Mouse (Mus musculus): Measurements from ENCODE around the gene Ubr7. TPM values are rescaled to one million over a fixed set of nuclear protein-coding genes. Genes with fewer than 3 reads are reported as not detected.

Ubr7 gene
- polyA plus RNA-seq, 2 experiments = 39.9 to 48.2 TPM

- no peak overlapping the region for H3K4me3 ChIP-seq (replicated peaks; ENCODE audit: low read length)
- DNase-seq (ENCODE audit: low spot score) (peak; percentile 69), ATAC-seq (ENCODE audit: low FRiP score, low read depth) (no peak)
- H3K9me3 ChIP-seq (ENCODE audit: control insufficient read depth, low read length) = no peaks in the 10 kb centered on the region
- H3K9ac ChIP-seq (ENCODE audit: low read depth, low read length, severe bottlenecking) = no peak overlapping the region
- H3K27ac ChIP-seq (replicated peaks; ENCODE audit: low read depth, low read length) = no peak overlapping the region
- no peak for TF ChIP-seq POLR2A (IDR thresholded peaks at IDR 0.05; ENCODE audit: borderline replicate concordance, extremely low read depth, insufficient read depth, insufficient read length)
- 15% methylated on average over 4 of the region's 5 CpGs for WGBS
- H3K4me2 ChIP-seq (replicated peaks; ENCODE audit: low read depth, low read length, severe bottlenecking) = no peak overlapping the region
- peaks cover 16% of the 10 kb centered on the region for H3K4me1 ChIP-seq (ENCODE audit: control insufficient read depth, insufficient read depth, low read length)
- H3K36me3 ChIP-seq (ENCODE audit: control insufficient read depth, insufficient read depth, low read length) = no peaks in the 10 kb centered on the region
- H3K27me3 ChIP-seq (ENCODE audit: control insufficient read depth, insufficient read depth, low read length) = no peaks in the 10 kb centered on the region
These were observed 24.4 kb upstream of the Ubr7 start for GRCm38 (mm10) chr12:102733381-102733780.

GRCm38 (mm10) chr12:102739096-102739495 is 18.7 kb upstream of the Ubr7 start:
- no peak overlapping the region for H3K9ac ChIP-seq (ENCODE audit: low read depth, low read length, severe bottlenecking)
- H3K27ac ChIP-seq (replicated peaks; ENCODE audit: low read depth, low read length) = no peak overlapping the region
- WGBS = 76% methylated on average over 5 of the region's 5 CpGs
- peaks cover 6% of the 10 kb centered on the region; the same call in 1 of the 2 replicates for H3K4me1 ChIP-seq (ENCODE audit: control insufficient read depth, insufficient read depth, low read length)
- H3K36me3 ChIP-seq (ENCODE audit: control insufficient read depth, insufficient read depth, low read length) = 0 out of 2 replicates have a peak, but pooled peaks cover 4% of the 10 kb centered on the region
- no peak overlapping the region for H3K4me2 ChIP-seq (replicated peaks; ENCODE audit: low read depth, low read length, severe bottlenecking)
- ATAC-seq (ENCODE audit: low FRiP score, low read depth) (no peak), DNase-seq (ENCODE audit: low spot score) (no peak)
- no peak overlapping the region for H3K4me3 ChIP-seq (replicated peaks; ENCODE audit: low read length)
- H3K9me3 ChIP-seq (ENCODE audit: control insufficient read depth, low read length) = no peaks in the 10 kb centered on the region
- no peaks in the 10 kb centered on the region for H3K27me3 ChIP-seq (ENCODE audit: control insufficient read depth, insufficient read depth, low read length)
- TF ChIP-seq POLR2A (IDR thresholded peaks at IDR 0.05; ENCODE audit: borderline replicate concordance, extremely low read depth, insufficient read depth, insufficient read length) = no peak

- 42% methylated on average over 3 of the region's 3 CpGs for WGBS
- DNase-seq (ENCODE audit: low spot score) (peak; percentile 28), ATAC-seq (ENCODE audit: low FRiP score, low read depth) (no peak)
- Histone ChIP-seq H3K4me2 (replicated peaks; ENCODE audit: low read depth, low read length, severe bottlenecking) (no peak overlapping the region), H3K27me3 (ENCODE audit: control insufficient read depth, insufficient read depth, low read length) (no peaks in the 10 kb centered on the region), H3K9ac (ENCODE audit: low read depth, low read length, severe bottlenecking) (no peak overlapping the region), H3K9me3 (ENCODE audit: control insufficient read depth, low read length) (no peaks in the 10 kb centered on the region), H3K4me3 (replicated peaks; ENCODE audit: low read length) (no peak overlapping the region), H3K36me3 (ENCODE audit: control insufficient read depth, insufficient read depth, low read length) (0 out of 2 replicates have a peak, but pooled peaks cover 4% of the 10 kb centered on the region), H3K4me1 (ENCODE audit: control insufficient read depth, insufficient read depth, low read length) (peaks cover 15% of the 10 kb centered on the region; the same call in 1 of the 2 replicates), H3K27ac (replicated peaks; ENCODE audit: low read depth, low read length) (no peak overlapping the region)
- TF ChIP-seq POLR2A (IDR thresholded peaks at IDR 0.05; ENCODE audit: borderline replicate concordance, extremely low read depth, insufficient read depth, insufficient read length) = no peak
These were observed 17.5 kb upstream of the Ubr7 start for GRCm38 (mm10) chr12:102740285-102740684.

- no peak overlapping the region for H3K4me2 ChIP-seq (replicated peaks; ENCODE audit: low read depth, low read length, severe bottlenecking)
- DNase-seq (ENCODE audit: low spot score) = no peak
- H3K9ac ChIP-seq (ENCODE audit: low read depth, low read length, severe bottlenecking) = no peak overlapping the region
- H3K27me3 ChIP-seq (ENCODE audit: control insufficient read depth, insufficient read depth, low read length) = no peaks in the 10 kb centered on the region
- no peak for TF ChIP-seq POLR2A (IDR thresholded peaks at IDR 0.05; ENCODE audit: borderline replicate concordance, extremely low read depth, insufficient read depth, insufficient read length)
- no peaks in the 10 kb centered on the region for H3K9me3 ChIP-seq (ENCODE audit: control insufficient read depth, low read length)
- ATAC-seq (ENCODE audit: low FRiP score, low read depth) = no peak
- peaks cover 15% of the 10 kb centered on the region; the same call in 1 of the 2 replicates for H3K4me1 ChIP-seq (ENCODE audit: control insufficient read depth, insufficient read depth, low read length)
- H3K4me3 ChIP-seq (replicated peaks; ENCODE audit: low read length) = no peak overlapping the region
- 86% methylated on average over 7 of the region's 7 CpGs for WGBS
- no peak overlapping the region for H3K27ac ChIP-seq (replicated peaks; ENCODE audit: low read depth, low read length)
- H3K36me3 ChIP-seq (ENCODE audit: control insufficient read depth, insufficient read depth, low read length) = peaks cover 8% of the 10 kb centered on the region; the same call in 1 of the 2 replicates
These were observed 15.7 kb upstream of the Ubr7 start for GRCm38 (mm10) chr12:102742056-102742455.

- H3K4me3 ChIP-seq (replicated peaks; ENCODE audit: low read length) = peak overlapping the region; percentile 78
- H3K9ac ChIP-seq (ENCODE audit: low read depth, low read length, severe bottlenecking) = peak overlapping the region; percentile 82
- ATAC-seq (ENCODE audit: low FRiP score, low read depth) (peak; percentile 66), DNase-seq (ENCODE audit: low spot score) (no peak)
- peak overlapping the region; percentile 88 for H3K4me2 ChIP-seq (replicated peaks; ENCODE audit: low read depth, low read length, severe bottlenecking)
- TF ChIP-seq POLR2A (IDR thresholded peaks at IDR 0.05; ENCODE audit: borderline replicate concordance, extremely low read depth, insufficient read depth, insufficient read length) = no peak
- WGBS = 3% methylated on average over 33 of the region's 33 CpGs
- H3K27ac ChIP-seq (replicated peaks; ENCODE audit: low read depth, low read length) = peak overlapping the region; percentile 85
- no peaks in the 10 kb centered on the region for H3K27me3 ChIP-seq (ENCODE audit: control insufficient read depth, insufficient read depth, low read length)
- H3K9me3 ChIP-seq (ENCODE audit: control insufficient read depth, low read length) = no peaks in the 10 kb centered on the region
- peaks cover 15% of the 10 kb centered on the region; the same call in 1 of the 2 replicates for H3K4me1 ChIP-seq (ENCODE audit: control insufficient read depth, insufficient read depth, low read length)
- peaks cover 14% of the 10 kb centered on the region; the same call in 1 of the 2 replicates for H3K36me3 ChIP-seq (ENCODE audit: control insufficient read depth, insufficient read depth, low read length)
These were observed 14.7 kb upstream of the Ubr7 start for GRCm38 (mm10) chr12:102743036-102743588.
